Mouse (Mus musculus) liver, embryonic 14.5 days (tissue): ENCODE data around the gene Zfp536. TPM values are rescaled to one million over a fixed set of nuclear protein-coding genes. Genes with fewer than 3 reads are reported as not detected.

ENCODE experiments used
- ATAC-seq: fragments of 200-750 bp; cut with Nextera tagmentation; 2 replicates; pipeline ENCODE4 v1.8.0; 2017; ENCODE audit warnings: moderate number of reproducible peaks, mild to moderate bottlenecking, moderate library complexity; ENCODE audit not compliant: insufficient read depth
- DNase-seq, 3 experiments: peaks; one replicate each; pipeline ENCODE4 v3.0.0-alpha.2; 2012 to 2013; ENCODE audit warnings: low read depth in 3 of 3, low spot score in 3 of 3
- H3K27ac ChIP-seq: fragments of 300-500 bp; sonication (generic); 2 replicates; pipeline ENCODE4 v1.5.1; 2014; ENCODE audit warnings: moderate library complexity, mild to moderate bottlenecking, control low read depth, inconsistent platforms
- H3K27me3 ChIP-seq: fragments of 300-500 bp; sonication (generic); 2 replicates; pipeline ENCODE4 v1.6.1; 2014; ENCODE audit warnings: mild to moderate bottlenecking, low read length, moderate library complexity; ENCODE audit not compliant: control insufficient read depth, insufficient read depth
- H3K36me3 ChIP-seq: fragments of 300-500 bp; sonication (generic); replicated peaks from 2 replicates; pipeline ENCODE4 v1.6.1; 2014; ENCODE audit warnings: low read depth; ENCODE audit not compliant: control insufficient read depth, insufficient read depth
- H3K4me1 ChIP-seq, 2 experiments: fragments of 200-500 bp in 1 of 2; fragments of 300-500 bp in 1 of 2; sonication (generic) in 1 of 2; replicated peaks; 2 replicates each; pipeline ENCODE4 v1.6.1; 2012 to 2014; ENCODE audit warnings: antibody characterized with exemption in 1 of 2, inconsistent platforms in 1 of 2, low read length in 1 of 2; ENCODE audit not compliant: control insufficient read depth in 2 of 2, insufficient read depth in 2 of 2
- H3K4me2 ChIP-seq: fragments of 300-500 bp; sonication (generic); 2 replicates; pipeline ENCODE4 v1.6.1; 2014; ENCODE audit warnings: low read depth, mild to moderate bottlenecking, control low read depth, moderate library complexity
- H3K4me3 ChIP-seq, 2 experiments: fragments of 200-500 bp in 1 of 2; fragments of 300-500 bp in 1 of 2; sonication (generic) in 1 of 2; 2 replicates each; pipeline ENCODE4 v1.5.1; 2012 to 2014; ENCODE audit warnings: low read depth in 2 of 2, low read length in 2 of 2, mild to moderate bottlenecking in 2 of 2, control low read depth in 1 of 2, inconsistent platforms in 1 of 2, moderate library complexity in 1 of 2; ENCODE audit not compliant: insufficient read depth in 1 of 2
- H3K9ac ChIP-seq: fragments of 300-500 bp; sonication (generic); replicated peaks from 2 replicates; pipeline ENCODE4 v1.6.1; 2014; ENCODE audit warnings: mild to moderate bottlenecking, control low read depth, moderate library complexity
- H3K9me3 ChIP-seq: fragments of 300-500 bp; sonication (generic); 2 replicates; pipeline ENCODE4 v1.6.1; 2016; ENCODE audit warnings: low read length, mixed read lengths; ENCODE audit not compliant: control insufficient read depth
- CTCF ChIP-seq: IDR thresholded peaks from 2 replicates; pipeline ENCODE4 v1.5.1; 2016; ENCODE audit warnings: antibody characterized with exemption, low read depth, control low read depth
- EP300 ChIP-seq: IDR thresholded peaks from 2 replicates; pipeline ENCODE4 v1.6.1; 2016; ENCODE audit warnings: antibody characterized with exemption, low read depth
- WGBS: fragments of 180-500 bp; shearing (Covaris S2); extraction: QIAGEN DNeasy Blood & Tissue Kit; methylation state at CpG from one replicate; pipeline ENCODE4 v1.1.7; 2014; ENCODE audit not compliant: insufficient replicate concordance; 5-methylcytosine and 5-hydroxymethylcytosine counted together
- polyA plus RNA-seq, 2 experiments: library from polyadenylated mRNA; depleted of rRNA in 1 of 2; stranded (reverse) in 1 of 2; unstranded in 1 of 2; fragments of >200 nt; fragmentation: Nextera tagmentation in 1 of 2; extraction: Ambion mirVana in 1 of 2; gene quantifications; 2 replicates each; pipeline versions ENCODE4 v1.2.1 to v1.2.3; 2012 to 2014

Gene Zfp536
- polyA plus RNA-seq, 2 experiments, result not detected

DNA sequence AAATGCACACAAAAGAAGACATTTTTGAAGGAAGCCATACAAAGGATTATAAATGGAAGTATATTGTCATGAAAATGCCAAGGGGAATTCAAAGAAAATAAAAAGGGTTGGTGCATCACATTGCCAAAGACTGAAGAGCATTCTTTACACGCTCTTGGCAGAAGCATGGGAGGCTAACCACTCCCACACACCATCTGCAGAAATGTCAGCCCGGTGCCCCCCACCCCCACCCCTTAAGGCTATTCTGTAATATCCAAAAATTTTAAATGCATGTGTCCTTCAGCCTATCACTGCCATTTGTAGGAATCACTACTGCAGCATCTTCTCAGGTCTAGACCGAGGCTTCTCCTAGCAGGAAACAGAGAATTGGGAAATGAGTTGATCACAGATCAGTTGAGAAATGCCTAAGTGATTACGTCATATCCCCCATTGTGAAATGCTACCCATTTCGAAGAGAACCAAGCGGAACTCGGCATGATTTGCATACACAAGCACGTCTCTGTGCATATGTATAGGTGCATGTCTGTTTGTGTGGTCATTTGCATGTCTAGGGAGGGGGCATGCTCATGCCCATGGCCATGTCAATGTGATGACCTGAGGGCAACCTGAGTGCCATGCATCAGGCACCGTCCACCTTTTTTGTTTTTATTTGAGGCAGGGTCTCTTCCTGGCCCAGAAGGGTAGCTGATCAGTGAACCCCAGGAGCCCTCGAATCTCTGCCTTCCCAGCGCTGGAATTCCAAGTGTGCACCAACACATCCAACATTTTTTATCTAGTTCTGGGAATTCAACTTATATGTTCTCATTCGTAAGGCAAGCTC is 179.0 kb downstream of the Zfp536 start:
- TF ChIP-seq EP300 (no peak), CTCF (no peak)
- ATAC-seq (no peak), DNase-seq (peak in 2 of 3 experiments; percentile 2 to 16)
- H3K9ac ChIP-seq, result no peak overlapping the region
- H3K4me1 ChIP-seq, result no peaks in the 10 kb centered on the region
- H3K4me3 ChIP-seq, result no peak overlapping the region
- no peaks in the 10 kb centered on the region for H3K36me3 ChIP-seq
- H3K27ac ChIP-seq, result no peak overlapping the region
- no peak overlapping the region for H3K4me2 ChIP-seq
- no peaks in the 10 kb centered on the region for H3K27me3 ChIP-seq
- H3K9me3 ChIP-seq, result no peaks in the 10 kb centered on the region
- WGBS, result 40% methylated on average over 12 of the region's 12 CpGs

DNA sequence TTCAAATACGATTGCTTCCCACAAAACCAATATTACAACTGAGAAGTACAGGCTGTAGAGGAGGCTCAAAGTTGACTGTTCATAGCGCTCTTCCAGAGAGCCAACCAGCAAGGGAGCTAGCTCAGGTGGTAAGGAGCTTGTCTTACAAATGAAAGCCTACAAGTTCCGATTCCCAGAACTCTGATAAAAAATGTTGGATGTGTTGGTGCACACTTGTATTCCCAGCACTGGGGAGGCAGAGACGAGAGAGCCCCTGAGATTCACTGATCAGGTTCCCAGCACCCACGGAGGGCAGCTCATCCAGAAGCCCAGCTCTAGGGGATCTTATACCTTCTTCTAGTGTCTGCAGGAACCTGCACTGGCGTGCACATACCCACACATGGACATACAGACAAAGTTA is 179.9 kb downstream of the Zfp536 start:
- Histone ChIP-seq H3K4me2 (no peak overlapping the region), H3K4me3 (no peak overlapping the region), H3K36me3 (no peaks in the 10 kb centered on the region), H3K4me1 (no peaks in the 10 kb centered on the region), H3K27ac (no peak overlapping the region), H3K9ac (no peak overlapping the region), H3K27me3 (no peaks in the 10 kb centered on the region), H3K9me3 (no peaks in the 10 kb centered on the region)
- no peak for DNase-seq
- WGBS, result 57% methylated on average over 6 of the region's 6 CpGs
- no peak for ATAC-seq
- TF ChIP-seq CTCF (no peak), EP300 (no peak)

DNA sequence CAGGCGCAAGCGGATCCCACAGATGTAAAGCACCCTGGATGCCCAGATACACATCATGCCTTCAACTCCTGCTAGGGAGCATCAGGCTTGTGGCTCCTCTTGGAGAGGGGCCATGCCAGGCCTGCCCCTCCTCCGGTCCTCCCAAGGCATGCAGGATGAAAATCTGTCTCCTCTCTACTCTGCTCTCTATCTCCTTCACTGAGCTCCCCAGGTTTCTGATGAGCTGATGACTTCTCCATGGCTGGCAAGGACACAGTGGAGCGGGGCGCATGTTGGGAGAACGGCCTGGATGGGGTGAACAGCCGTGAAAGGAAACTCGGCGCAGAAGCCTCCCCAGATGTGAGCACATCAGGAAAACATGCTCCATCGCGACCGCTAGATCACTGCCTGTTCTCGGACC is 186.7 kb downstream of the Zfp536 start:
- no peaks in the 10 kb centered on the region for H3K9me3 ChIP-seq
- H3K4me1 ChIP-seq, result no peaks in the 10 kb centered on the region
- H3K9ac ChIP-seq, result no peak overlapping the region
- no peak overlapping the region for H3K4me2 ChIP-seq
- 72% methylated on average over 13 of the region's 13 CpGs for WGBS
- H3K4me3 ChIP-seq, result no peak overlapping the region
- H3K27ac ChIP-seq, result no peak overlapping the region
- no peaks in the 10 kb centered on the region for H3K36me3 ChIP-seq
- no peaks in the 10 kb centered on the region for H3K27me3 ChIP-seq
- no peak for TF ChIP-seq EP300
- no peak for TF ChIP-seq CTCF
- DNase-seq (no peak), ATAC-seq (no peak)

DNA sequence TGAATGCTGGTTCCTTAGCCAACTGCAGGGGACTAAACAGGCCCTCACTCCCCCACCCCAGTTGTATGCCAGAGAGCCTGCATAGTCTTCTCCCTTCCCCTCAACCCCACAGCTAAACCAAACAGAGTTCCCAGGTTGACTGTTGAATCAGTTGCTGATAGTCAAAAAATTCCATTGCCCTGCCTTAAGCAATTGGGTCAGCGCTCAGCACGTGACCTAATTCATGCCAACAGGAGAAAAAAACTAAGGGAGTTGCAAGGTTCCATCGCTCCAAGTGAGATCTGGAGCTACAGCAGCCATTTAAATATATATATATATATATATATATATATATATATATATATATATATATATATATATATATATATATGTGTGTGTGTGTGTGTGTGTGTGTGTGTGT is 192.2 kb downstream of the Zfp536 start:
- WGBS, result 64% methylated on average over 3 of the region's 3 CpGs
- Histone ChIP-seq H3K9me3 (no peaks in the 10 kb centered on the region), H3K4me1 (no peaks in the 10 kb centered on the region), H3K4me3 (no peak overlapping the region), H3K4me2 (no peak overlapping the region), H3K36me3 (no peaks in the 10 kb centered on the region), H3K9ac (no peak overlapping the region), H3K27ac (no peak overlapping the region), H3K27me3 (no peaks in the 10 kb centered on the region)
- ATAC-seq, result no peak
- no peak for DNase-seq
- no peak for TF ChIP-seq EP300
- TF ChIP-seq CTCF, result no peak

DNA sequence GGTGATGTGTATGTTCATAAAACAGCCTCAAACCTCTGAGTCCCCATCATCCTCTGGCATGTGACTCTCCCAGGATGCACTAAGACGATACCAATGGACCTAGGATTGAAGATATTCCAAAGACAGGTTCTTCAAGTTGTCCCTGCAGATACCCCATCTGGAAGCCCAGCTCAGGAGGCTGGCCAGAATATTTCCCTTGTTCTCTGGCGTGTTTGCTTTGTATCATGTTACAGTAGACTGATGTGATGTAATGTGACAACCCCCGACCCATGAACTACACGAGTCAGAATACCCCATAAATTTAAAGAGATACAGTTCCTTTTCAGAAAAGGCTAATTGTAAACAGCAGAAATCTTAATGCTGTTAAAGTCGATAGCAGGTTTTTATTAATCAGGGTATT is 192.9 kb downstream of the Zfp536 start:
- DNase-seq (no peak), ATAC-seq (no peak)
- 39% methylated on average over 5 of the region's 5 CpGs for WGBS
- no peak overlapping the region for H3K27ac ChIP-seq
- H3K4me3 ChIP-seq, result no peak overlapping the region
- no peak overlapping the region for H3K9ac ChIP-seq
- no peaks in the 10 kb centered on the region for H3K27me3 ChIP-seq
- no peaks in the 10 kb centered on the region for H3K4me1 ChIP-seq
- TF ChIP-seq EP300, result no peak
- TF ChIP-seq CTCF, result no peak
- H3K36me3 ChIP-seq, result no peaks in the 10 kb centered on the region
- no peaks in the 10 kb centered on the region for H3K9me3 ChIP-seq
- H3K4me2 ChIP-seq, result no peak overlapping the region
